Mouse (Mus musculus) lung, adult 18-20 months (tissue): ENCODE measurements around the gene Ccdc163.

Experiments
- DNase-seq, 2 experiments: peaks; one replicate each; pipeline ENCODE4 v3.0.0; 2022; ENCODE audit warnings: mixed read lengths in 2 of 2

Gene Ccdc163

GRCm38 (mm10) chr4:116781366-116781765 lies 73.1 kb downstream of the Ccdc163 start:
- no peak for DNase-seq

GRCm38 (mm10) chr4:116782171-116782570 lies 73.9 kb downstream of the Ccdc163 start:
- DNase-seq = no peak

- no peak for DNase-seq
Observed at GRCm38 (mm10) chr4:116786587-116786986, 78.3 kb downstream of the Ccdc163 start.

- peak in 1 of 2 experiments; percentile 24 for DNase-seq
Observed at GRCm38 (mm10) chr4:116787985-116788760, 79.9 kb downstream of the Ccdc163 start.

- DNase-seq = peak; percentile 74 to 89
Observed at GRCm38 (mm10) chr4:116788956-116789355, 80.6 kb downstream of the Ccdc163 start.

GRCm38 (mm10) chr4:116792453-116792852 lies 84.1 kb downstream of the Ccdc163 start:
- no peak for DNase-seq

GRCm38 (mm10) chr4:116794273-116794672 lies 86.0 kb downstream of the Ccdc163 start:
- DNase-seq = no peak

GRCm38 (mm10) chr4:116796442-116797110 lies 88.3 kb downstream of the Ccdc163 start:
- no peak for DNase-seq

GRCm38 (mm10) chr4:116799901-116800300 lies 91.6 kb downstream of the Ccdc163 start:
- DNase-seq = no peak
